Mouse (Mus musculus) kidney, adult 11 months (tissue): ENCODE data around the gene 2310033P09Rik.

Source experiments
- DNase-seq: peaks from one replicate; pipeline ENCODE4 v3.0.0; 2022

Gene 2310033P09Rik

DNA sequence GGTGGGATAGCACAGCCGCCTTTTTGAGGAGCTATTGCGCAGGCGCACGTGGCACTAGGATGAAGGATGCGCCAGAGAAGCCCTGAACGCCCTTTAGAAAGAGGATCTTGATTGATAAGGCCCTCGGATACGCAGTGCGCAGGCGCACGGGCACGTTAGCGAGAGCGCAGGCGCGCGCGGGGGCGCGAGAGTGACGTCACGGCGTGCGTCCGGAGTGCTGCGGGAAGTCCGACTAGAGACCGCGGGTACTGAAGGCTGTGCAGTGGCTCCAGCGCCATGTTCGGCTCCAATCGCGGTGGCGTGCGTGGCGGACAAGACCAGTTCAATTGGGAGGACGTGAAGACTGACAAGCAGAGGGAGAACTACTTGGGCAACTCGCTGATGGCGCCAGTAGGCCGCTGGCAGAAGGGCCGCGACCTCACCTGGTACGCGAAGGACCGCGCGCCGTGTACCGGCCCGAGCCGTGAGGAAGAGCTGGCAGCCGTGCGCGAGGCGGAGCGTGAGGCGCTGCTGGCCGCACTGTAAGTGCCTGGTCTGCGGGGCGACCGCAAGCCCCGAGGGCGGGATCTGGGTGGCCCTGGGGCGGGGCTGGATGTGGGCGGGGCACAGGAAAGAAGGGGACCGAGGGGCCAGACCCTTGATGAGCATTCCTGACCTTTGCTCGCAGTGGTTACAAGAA, at the start of gene 2310033P09Rik:
TSS of gene 2310033P09Rik (plus strand) at position 169 of the 679 bp plus-strand sequence.
- DNase-seq = peak; percentile 92

DNA sequence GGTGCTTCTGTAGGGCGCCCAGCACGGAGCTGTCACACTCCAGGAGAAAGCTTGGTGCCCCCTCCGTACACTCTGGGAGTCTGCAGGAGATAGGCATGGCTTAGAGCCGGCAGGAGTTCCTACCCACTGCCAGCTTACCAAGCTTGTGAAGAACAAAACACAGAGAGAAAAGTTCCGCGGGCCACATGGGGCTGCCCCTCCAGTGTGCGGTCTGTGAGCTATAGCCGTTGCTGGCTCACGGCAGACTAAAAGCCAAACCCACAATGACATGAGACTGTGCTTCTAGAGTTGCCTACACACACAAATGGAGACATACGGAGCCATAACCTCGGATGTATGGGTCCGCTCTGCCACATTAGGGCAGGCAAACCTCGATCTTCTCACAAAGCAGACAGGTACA, 49.0 kb upstream of the 2310033P09Rik start:
- no peak for DNase-seq

DNA sequence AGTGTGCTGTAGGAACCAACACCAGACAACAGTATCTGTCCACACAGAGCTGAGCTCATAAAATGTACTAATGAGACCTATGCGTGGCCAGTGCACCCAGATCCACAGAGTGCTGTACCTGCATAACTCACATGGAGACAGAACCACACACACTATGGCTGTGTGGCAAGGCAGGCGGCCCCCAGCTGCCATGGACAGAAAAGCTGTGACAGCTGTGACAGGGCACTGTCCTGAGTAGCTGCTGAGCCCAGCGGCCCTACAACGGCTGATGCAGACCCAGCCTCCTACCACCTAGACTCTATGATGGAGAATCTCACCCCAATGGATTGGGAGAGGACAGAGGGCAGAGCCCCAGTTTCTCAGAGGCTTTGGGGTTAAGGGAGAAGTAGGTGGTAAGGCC, 48.6 kb upstream of the 2310033P09Rik start:
- DNase-seq = no peak

DNA sequence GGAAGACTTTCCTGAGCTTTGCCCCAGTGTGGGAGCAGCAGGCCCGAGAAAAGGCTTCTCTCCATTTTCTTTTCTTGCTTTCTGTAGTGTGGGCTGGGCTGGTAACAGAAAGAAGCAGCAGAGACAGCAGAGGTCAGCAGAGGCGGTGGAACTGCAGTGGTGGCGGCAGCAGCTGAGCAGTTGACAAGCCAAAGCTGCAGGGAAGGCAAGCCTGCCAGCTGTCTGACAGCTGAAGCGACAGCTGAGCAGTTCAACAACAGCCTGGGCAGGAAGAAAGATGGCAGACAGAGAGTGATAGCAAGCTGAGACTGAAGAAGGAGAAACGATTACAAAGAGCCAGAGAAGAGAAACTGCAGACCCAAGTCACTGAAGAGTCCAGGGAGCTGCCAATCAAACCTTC, 46.7 kb upstream of the 2310033P09Rik start:
- no peak for DNase-seq

DNA sequence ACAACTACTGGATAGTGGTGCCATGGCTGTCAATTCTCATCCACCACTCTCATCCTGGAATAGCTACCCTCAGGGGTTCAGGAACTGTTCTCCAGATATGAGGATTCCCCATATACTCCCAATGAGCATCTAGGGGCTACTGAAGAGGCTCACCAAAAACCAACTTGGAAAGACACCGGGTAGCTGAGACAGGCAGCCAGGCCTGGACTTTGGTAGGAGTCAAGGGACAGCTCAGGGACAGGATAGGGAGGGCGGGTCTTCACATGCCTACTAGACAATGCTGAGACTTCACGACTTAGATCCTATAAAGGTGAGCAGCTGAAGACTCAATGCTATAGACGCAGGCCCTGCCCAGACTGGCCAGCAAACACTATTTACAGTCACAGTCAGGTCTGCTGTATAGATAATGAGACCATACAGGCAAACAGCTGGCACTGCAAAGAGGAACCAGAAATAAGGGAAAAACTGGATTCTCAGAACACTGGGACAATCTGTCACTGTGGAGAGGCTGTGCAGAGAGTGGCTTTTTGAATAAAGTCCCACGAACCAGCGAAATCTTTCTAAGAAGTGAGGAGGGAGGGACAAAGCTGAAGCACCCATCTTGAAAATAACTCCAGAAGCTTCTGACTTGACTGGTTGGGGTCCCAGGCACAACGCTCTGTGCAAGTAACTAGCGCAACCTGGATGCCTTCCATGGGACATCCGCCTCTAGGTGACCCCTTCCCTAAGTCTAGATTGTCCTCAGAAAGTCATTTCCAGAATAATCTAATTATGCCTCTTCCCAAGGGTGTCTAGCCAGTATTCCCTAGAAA, 45.5 kb upstream of the 2310033P09Rik start:
- no peak for DNase-seq

DNA sequence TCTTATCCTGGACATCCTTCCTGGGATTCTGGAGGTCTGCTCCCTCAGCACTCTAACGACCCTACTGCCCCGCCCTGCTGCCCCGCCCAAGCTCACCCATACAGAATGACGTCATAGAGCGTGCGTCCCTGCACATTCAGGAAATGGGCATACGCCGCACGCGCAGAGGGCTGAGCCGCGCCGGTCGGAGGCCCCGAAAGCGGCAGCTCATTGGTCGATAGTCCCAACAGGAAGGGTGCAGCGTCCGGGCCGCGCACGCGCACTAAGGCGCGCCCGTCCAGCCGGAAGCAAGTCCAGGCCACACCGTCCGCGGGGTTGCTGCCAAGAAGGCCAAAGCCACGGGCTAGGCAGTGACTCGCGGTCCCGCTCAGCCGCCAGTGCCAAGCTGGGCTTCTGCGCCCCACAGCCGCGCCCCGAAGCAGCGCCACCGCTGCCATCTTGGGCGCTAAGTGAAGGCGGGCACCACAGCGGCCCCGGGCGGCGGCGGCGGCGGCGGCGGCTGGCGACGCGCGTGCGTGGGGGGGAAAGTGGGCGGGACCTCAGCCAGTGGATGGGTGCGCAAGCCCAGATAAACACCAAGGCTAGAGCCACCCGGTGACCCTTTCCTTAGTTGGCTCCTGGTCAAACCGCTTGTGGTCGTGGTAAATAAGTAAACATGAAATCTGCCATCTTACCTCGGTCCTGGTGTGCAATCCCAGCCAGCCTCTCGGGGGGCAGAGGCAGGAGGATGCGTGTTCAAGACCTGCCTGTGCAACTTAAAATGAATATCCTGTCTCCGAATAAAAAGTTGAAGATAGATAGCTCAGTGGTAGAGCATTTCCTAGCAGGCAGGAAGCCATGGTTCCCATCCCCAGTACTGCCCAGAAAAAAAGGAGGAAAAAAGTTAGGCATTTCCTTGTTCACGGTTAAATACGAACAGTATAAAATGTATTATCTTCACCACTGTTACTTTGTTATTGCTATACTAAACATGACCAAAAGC, 44.6 kb upstream of the 2310033P09Rik start, which contains the start of gene Iba57:
TSS of gene Iba57 (minus strand) at position 485 of the 982 bp plus-strand sequence.
- DNase-seq = peak; percentile 100

DNA sequence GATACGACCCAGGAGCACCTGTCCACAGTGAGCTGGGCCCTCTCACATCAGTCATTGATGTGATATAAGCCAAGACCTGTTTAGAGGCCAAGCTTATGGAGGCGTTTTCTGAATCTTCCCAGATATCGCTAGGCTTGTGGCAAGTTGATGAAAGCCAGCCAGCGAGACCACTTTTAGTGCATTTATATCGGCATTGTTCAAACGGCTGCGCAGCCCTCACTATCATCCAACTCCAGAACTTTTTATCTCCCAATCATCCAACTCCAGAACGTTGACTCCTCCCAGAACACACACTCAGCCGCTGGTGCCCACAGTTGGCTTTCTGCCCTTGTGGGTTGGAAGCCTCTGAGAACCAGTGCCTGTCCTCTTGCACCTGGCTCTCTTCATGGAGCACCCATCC, 43.7 kb upstream of the 2310033P09Rik start:
- no peak for DNase-seq

DNA sequence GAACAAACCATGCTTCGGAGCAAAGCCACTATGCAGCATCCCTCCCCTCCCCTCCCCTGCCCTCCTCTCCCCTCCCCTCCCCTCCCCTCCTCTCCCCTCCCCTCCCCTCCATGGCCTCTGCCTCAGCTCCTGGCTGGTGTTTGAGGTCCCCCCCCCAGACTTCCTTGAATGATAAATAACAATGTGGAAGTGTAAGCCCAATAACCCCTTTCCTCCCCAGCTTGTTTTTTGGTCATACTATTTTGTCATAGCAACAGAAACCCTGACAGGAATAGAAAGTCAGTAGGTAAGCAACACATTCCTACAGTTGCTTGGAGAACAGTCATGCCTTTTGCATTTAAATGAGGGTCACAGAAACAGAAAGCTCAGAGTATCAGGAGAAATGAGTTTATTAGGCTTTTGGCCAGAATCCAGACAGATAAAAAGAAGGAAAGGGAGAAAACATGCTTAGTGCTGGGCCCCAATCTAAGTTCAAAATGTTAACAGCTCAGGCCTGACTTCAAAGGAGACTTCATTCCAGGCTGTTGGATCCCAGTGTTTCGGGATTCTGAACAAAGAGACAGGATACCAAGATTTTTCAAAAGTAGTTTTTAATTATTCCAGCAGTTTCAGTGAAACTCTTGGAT, 42.4 kb upstream of the 2310033P09Rik start:
- DNase-seq = no peak

DNA sequence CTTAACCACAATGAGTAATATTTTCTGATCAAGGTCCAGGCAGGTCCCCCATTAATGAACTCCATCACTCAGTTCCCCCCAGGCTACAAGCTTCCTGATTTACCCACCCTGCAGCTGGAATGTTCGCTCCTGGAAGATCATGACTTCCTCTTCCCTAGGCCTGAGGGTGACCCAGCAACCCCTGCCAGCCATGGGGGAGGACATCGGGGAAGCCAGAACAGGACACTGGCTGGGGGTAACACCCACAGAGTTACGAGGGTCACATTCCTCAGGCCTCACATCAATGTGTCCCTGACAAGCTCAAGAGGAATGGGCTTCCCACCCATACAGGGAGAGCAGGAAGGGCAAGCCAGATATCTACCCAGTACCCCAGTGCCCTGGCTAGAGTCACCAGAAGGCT, 38.3 kb upstream of the 2310033P09Rik start:
- DNase-seq = no peak

DNA sequence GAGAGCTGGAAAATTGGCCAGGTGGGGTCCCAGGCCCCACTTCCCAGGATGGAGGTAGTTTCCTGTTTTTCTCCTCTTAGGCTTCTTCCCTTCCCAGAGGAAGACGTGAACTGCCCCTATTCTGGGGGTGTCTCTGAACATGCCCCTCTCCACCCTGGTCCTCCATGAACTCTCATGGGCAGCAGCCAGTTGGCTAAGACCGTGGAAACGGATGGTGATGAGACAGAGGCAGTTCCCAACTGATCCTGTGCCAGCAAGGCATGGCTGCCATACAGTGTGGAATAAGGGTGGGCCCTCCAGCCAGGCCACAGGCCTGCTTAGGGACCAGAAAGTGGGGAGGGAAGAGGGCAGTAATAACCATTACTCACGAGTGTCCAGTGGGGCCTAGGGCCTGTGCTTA, 37.6 kb upstream of the 2310033P09Rik start:
- DNase-seq = no peak

DNA sequence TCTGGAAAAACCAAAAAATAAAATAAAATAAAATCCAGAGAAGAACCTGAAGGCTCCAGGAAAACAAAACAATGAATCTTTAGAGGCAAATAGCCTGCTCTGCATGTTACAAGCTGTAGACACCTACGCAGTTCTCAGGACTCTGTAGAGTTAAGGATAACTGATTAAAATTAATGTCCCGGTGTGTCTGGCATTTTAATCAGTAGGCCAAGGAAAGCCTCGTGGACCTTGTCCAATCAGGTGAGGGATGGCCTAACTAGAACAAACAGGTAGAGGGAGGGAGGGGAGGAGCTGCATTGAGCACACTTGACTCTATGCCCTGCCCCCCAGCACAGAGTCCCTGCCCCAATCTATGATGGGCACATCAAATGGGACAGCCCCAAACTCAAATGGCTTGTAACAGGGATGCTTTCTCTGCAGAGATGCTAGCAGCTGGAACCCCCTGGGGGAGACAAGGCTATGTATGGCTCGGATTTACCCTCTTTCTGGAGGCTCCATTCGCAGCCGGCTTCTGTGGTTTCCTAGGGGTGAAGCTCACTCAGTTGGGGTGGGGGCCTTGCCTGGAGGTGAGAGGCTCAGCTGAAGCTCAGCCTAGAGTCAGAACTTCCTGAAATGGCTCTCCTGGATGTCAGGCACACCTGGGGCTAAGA, 33.8 kb upstream of the 2310033P09Rik start:
- DNase-seq = no peak

DNA sequence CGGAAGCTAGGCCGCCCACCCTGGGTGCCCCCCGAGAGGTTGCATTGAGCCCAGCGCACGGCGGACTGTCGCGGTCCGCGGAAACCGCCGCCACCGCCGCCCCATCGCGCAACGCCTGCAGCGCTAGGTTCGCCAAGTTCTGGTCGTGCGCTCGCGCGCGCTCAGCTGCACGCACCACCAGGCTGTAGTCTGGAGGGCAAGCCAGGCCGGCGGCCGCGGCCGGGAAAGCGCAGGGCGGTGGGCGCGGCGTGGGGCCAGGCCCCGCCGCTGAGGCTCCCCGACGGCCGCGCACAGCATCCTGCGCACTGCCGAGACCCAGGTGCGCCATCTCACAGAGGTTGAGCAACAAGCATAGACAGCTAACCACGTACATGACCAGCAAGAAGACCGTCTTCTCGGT, 31.6 kb upstream of the 2310033P09Rik start:
- DNase-seq = no peak

DNA sequence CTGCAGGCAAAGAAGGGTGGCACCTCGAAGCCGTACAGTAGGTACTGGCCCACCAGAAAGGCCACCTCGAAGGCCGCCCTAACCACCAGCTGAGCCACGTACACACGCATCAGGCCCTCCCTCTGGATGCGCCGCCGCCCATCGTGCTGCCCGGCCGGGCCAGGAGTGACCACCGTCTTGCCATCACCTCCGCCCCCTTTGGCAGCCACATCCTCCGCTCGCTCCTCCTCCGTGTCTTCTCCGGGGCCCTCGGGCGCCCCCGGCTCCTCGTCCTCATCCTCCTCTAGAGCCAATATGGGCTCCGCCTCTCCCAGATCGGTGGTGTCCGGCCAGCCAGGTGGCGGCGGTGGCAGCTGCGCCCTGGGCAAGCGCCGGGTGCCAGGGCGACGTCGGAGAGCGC, 31.2 kb upstream of the 2310033P09Rik start:
- DNase-seq = no peak

DNA sequence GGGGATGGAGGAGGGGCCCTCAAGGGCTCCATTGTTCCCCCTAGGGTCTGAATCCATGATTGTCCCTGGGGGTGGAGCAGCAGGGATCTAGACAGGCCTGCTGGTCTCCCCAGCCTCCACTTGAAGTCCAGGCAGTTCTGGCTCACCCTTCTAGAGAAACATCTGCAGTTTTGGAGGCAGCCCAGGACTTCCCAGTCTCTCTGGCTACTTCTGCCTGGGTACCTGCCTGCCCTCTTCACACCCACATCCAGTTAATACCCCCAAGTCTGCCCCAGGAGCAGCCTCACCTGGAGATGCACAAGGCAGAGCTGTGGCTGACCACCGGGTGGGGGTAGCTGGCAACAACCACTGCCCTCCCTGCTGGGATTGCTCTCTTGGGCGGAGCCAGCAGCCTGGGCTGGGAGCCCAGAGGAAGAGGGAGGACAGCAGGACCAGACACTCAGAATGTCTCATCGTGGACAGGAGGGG, 25.2 kb upstream of the 2310033P09Rik start, which contains the start of gene Gjc2:
TSS of gene Gjc2 (minus strand) at position 350 of the 468 bp plus-strand sequence.
- DNase-seq = no peak

DNA sequence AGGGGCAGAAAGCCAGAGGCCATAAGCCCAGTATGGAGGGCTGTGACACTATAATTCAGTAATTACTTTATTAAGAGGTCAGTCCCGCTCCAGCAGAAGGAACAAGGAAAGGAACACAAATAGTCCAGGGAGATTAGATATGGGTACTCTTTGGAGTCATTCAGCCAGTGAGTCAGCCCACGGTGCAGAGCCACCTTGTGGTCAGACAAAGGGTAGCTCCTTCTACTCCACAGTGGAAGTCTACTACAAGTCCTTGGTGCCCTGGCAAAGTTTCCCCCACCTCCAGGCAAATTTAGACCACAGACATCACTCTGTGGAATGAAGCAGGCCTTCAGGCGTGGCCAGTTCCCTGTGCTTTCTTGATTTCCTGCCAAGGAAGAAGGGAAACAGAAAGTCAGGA, 24.3 kb upstream of the 2310033P09Rik start:
- DNase-seq = peak; percentile 59

DNA sequence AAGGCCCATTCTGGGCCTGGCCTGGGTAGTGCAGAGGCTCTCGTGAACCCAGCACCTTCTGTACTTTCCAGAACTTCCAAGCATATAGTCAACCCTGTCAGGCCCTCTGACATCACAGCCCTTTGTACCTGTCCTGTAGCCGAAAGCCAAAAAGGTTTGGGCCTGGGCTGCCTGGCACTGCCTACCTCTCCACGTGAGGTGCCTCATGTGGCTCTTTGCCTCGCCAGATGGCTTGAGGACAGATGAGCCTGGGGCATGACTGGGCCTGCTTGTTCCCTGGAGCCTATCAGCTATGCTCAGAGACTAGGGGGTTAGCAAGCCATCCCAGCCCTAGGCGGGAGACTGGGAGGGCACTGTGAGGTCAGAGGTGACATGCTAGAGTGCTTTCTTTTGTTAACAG, 22.6 kb upstream of the 2310033P09Rik start:
- no peak for DNase-seq

DNA sequence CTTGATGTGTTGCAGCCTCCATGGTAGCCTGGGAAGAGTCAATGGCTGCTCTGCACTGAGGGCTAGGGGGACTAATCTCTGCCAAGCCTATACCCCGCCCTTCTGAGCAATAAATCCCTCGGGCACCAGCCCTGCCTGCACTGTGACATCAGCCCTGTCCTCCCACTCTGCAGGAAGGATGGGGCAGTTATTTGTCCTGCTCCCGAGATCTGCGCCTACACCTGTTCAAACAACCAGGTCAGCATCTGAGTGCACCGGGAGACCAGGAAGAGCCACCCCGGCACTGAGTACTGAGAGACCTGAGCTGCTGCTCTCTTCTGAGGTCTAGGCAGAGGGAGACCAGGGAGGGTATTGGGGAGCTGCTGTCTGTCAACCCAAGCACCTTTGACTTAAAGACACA, 20.4 kb upstream of the 2310033P09Rik start:
- no peak for DNase-seq

DNA sequence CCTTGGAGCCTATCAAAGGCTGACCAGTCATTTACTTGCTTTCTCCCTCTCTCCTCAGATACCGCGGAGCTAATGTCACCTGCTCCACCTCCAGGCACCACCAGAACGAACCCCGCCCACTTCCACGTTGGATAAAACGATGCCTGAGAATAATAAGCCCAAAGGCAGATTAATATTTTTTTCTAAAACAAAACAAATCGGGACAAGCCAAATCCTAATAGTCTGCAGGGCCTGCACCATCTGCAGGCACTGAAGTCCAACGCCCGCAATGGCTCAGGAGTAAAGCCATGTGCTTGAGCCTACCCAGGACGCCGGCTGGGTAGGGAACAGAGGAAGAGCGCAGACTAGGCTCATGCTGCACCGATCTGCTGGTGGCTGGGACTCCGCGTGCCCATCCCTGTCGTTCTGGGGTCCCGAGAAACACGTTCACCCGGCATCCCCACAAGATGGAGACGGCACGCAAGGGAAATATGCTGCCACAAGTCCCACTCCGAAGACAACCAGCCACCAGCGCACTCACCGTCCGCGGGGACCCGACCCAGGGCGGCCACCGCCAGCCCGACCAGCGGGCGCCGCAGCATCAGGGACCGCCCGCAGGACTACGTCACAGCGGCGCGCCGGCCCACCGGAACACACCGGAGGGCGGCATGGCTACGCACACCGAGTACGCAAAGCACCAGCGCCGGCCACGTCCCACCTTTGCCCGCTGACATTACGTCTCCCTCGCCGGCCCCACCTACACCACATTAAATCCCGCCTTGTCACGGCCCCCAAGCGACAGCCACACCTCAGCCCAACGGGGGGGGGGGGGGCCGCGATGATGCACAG, 16.7 kb upstream of the 2310033P09Rik start:
- DNase-seq = peak; percentile 94

DNA sequence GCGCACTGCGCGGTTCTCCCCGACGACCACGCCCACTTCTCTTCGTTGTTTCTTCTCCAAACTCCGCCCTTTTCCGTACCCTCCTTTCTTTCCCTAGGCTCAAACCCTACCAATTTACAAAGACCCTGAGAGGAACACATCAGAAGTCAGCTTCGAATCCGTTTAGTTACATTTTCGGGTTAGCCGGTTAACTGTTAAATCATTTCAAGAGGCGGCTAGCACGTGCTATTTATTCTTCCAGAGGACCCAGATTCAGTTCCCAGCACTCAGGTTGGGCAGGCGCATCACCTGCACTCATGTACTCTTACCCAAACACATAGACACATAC, 16.1 kb upstream of the 2310033P09Rik start, which contains the start of gene Guk1:
TSS of gene Guk1 (minus strand) at position 154 of the 328 bp plus-strand sequence.
- DNase-seq = no peak

DNA sequence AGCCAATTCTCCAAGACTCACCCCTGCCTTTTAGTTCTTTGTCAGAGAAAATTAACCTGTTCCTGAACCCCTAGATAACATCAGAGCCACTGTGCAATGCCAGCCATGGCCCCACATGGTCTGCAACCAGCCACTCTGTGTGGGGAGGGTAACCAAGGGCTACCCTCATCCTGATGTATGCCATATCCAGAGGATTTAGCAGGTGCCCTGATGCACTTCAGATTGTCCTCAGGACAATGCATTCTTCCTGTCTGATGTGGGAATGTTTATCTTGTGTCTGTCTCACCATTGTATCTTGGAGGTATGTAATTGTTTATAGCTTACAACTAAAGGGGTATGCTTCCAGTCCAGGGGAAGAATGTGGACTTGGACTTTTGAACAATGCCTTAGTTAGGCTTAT, 11.9 kb upstream of the 2310033P09Rik start:
- no peak for DNase-seq
